Mouse (Mus musculus) ovary, postnatal 10 days (tissue): ENCODE data around the gene Itch.
A peak's percentile ranks its signal among the peaks of the same experiment; 100 is the strongest.
"Not testable (repeated sequence)": the region's sequence is repeated elsewhere in the genome, so short reads cannot be mapped to it uniquely, and the experiment has no call there.

Experiments
- DNase-seq: peaks from one replicate; pipeline ENCODE4 v3.0.0; 2022; ENCODE audit warnings: low spot score

Gene Itch

GRCm38 (mm10) chr2:155133011-155133976 is at the start of gene Itch:
Gene Itch (plus strand): TSS chr2:155133509.
- peak; percentile 73 for DNase-seq

GRCm38 (mm10) chr2:155084546-155084945 is 48.8 kb upstream of the Itch start:
- DNase-seq = no peak

GRCm38 (mm10) chr2:155086328-155086727 is 47.0 kb upstream of the Itch start:
- DNase-seq = no peak

GRCm38 (mm10) chr2:155088264-155088663 is 45.0 kb upstream of the Itch start:
- no peak for DNase-seq

- no peak for DNase-seq
These were observed 42.2 kb upstream of the Itch start for GRCm38 (mm10) chr2:155090909-155091742.

- DNase-seq = no peak
These were observed 41.6 kb upstream of the Itch start for GRCm38 (mm10) chr2:155091743-155092075.

- DNase-seq = no peak
These were observed 39.9 kb upstream of the Itch start for GRCm38 (mm10) chr2:155093418-155093817.

GRCm38 (mm10) chr2:155098720-155099380 is 34.5 kb upstream of the Itch start:
- DNase-seq = no peak

- no peak for DNase-seq
These were observed 33.9 kb upstream of the Itch start for GRCm38 (mm10) chr2:155099421-155099820.

GRCm38 (mm10) chr2:155099994-155100795 is 33.1 kb upstream of the Itch start:
- no peak for DNase-seq

GRCm38 (mm10) chr2:155100796-155101259 is 32.5 kb upstream of the Itch start:
- no peak for DNase-seq

GRCm38 (mm10) chr2:155101761-155102181 is 31.5 kb upstream of the Itch start:
- DNase-seq = no peak

GRCm38 (mm10) chr2:155103607-155104006 is 29.7 kb upstream of the Itch start:
- no peak for DNase-seq

GRCm38 (mm10) chr2:155107276-155107675 is 26.0 kb upstream of the Itch start:
- not testable (repeated sequence) for DNase-seq

GRCm38 (mm10) chr2:155115216-155115830 is 18.0 kb upstream of the Itch start:
- no peak for DNase-seq

- DNase-seq = peak; percentile 22
These were observed 910 bp downstream of the Itch start for GRCm38 (mm10) chr2:155133977-155134860.

GRCm38 (mm10) chr2:155135092-155135491 is 1.8 kb downstream of the Itch start:
- no peak for DNase-seq

GRCm38 (mm10) chr2:155135534-155135933 is 2.2 kb downstream of the Itch start:
- no peak for DNase-seq

- DNase-seq = no peak
These were observed 7.7 kb downstream of the Itch start for GRCm38 (mm10) chr2:155140986-155141385.

GRCm38 (mm10) chr2:155142025-155142555 is 8.8 kb downstream of the Itch start:
- no peak for DNase-seq
